Mouse (Mus musculus) midbrain, postnatal 0 days (tissue): ENCODE measurements around the gene Chrnb1. TPM values are rescaled to one million over a fixed set of nuclear protein-coding genes. Genes with fewer than 3 reads are reported as not detected.
A peak's percentile ranks its signal among the peaks of the same experiment; 100 is the strongest.

Experiments used
- ATAC-seq: fragments of 200-750 bp; cut with Nextera tagmentation; 2 replicates; pipeline ENCODE4 v1.8.0; 2017; ENCODE audit warnings: moderate number of reproducible peaks, mild to moderate bottlenecking, moderate TSS enrichment, moderate library complexity; ENCODE audit not compliant: low FRiP score
- DNase-seq: peaks from one replicate; pipeline ENCODE4 v3.0.0-alpha.2; 2015; ENCODE audit warnings: low spot score
- H3K27ac ChIP-seq: fragments of 300-500 bp; sonication (generic); 2 replicates; pipeline ENCODE4 v1.5.1; 2014; ENCODE audit warnings: low read depth, mild to moderate bottlenecking, low read length, mixed read lengths
- H3K27me3 ChIP-seq: fragments of 300-500 bp; sonication (generic); 2 replicates; pipeline ENCODE4 v1.6.1; 2014; ENCODE audit warnings: low read length, control low read depth, mixed read lengths; ENCODE audit not compliant: insufficient read depth
- H3K36me3 ChIP-seq: fragments of 300-500 bp; sonication (generic); 2 replicates; pipeline ENCODE4 v1.6.1; 2014; ENCODE audit warnings: low read length, control low read depth, mixed read lengths; ENCODE audit not compliant: insufficient read depth
- H3K4me1 ChIP-seq: fragments of 300-500 bp; sonication (generic); 2 replicates; pipeline ENCODE4 v1.6.1; 2014; ENCODE audit warnings: mild to moderate bottlenecking, control low read depth, antibody characterized with exemption, low read length, mixed read lengths; ENCODE audit not compliant: insufficient read depth
- H3K4me2 ChIP-seq: fragments of 300-500 bp; sonication (generic); 2 replicates; pipeline ENCODE4 v1.6.1; 2014; ENCODE audit warnings: low read depth, mild to moderate bottlenecking, low read length, mixed read lengths; ENCODE audit not compliant: poor library complexity, severe bottlenecking
- H3K4me3 ChIP-seq: fragments of 300-500 bp; sonication (generic); 2 replicates; pipeline ENCODE4 v1.5.1; 2014; ENCODE audit warnings: low read depth, mild to moderate bottlenecking, low read length, moderate library complexity
- H3K9ac ChIP-seq: fragments of 300-500 bp; sonication (generic); replicated peaks from 2 replicates; pipeline ENCODE4 v1.6.1; 2014; ENCODE audit warnings: mild to moderate bottlenecking, low read length, moderate library complexity, mixed read lengths; ENCODE audit not compliant: poor library complexity, severe bottlenecking
- H3K9me3 ChIP-seq: fragments of 300-500 bp; sonication (generic); 2 replicates; pipeline ENCODE4 v1.6.1; 2016; ENCODE audit warnings: low read length, control low read depth
- CTCF ChIP-seq: IDR thresholded peaks from 2 replicates; pipeline ENCODE4 v1.5.1; 2016; ENCODE audit warnings: antibody characterized with exemption, mild to moderate bottlenecking
- WGBS: fragments of 180-500 bp; shearing (Covaris S2); extraction: QIAGEN DNeasy Blood & Tissue Kit; methylation state at CpG from one replicate; pipeline ENCODE4 v1.1.7; 2014; 5-methylcytosine and 5-hydroxymethylcytosine counted together
- polyA plus RNA-seq: library from polyadenylated mRNA; unstranded; fragments of >200 nt; fragmentation: Nextera tagmentation; extraction: Ambion mirVana; gene quantifications from 2 replicates; pipeline ENCODE4 v1.2.1, GENCODE M21; 2015
- total RNA-seq: library from RNA; depleted of rRNA; stranded (reverse); fragments of >200 nt; gene quantifications from 2 replicates; pipeline ENCODE4 v1.2.3, GENCODE M21; 2014

The Chrnb1 gene
- total and polyA plus RNA-seq, 2 experiments from 2014 or later, result 1.1 to 1.5 TPM

DNA sequence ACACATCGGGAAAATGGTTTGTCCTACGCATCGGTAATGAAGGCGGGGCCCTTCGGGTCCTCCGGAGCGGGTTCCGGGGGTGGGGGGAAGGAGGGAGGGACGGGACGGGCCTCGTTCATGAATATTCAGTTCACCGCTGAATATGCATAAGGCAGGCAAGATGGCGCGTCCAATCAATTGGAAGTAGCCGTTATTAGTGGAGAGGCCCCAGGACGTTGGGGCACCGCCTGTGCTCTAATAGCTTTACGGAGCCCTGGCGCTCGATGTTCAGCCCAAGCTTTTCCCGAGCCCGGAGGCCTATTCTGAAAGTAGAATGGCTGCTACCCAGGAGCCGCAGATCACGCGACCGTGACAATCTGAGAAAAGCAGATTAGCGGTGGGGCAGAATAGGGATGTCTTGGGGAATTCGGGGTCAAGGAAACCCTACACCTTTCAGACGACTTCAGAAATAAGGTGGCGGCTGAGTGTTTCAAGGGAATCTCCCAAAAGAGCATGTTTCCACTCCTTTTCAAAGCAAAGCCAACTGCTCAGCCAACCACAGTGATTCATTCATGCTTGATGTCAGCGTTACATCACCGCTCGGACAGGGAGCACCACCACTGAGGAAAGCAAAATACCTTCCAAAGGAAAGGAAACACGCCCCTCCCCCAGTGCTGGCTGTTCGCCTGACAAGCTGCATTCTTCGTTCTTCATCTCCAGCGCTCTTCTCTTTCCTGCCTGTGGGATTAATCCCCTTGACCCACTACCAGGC, 36.6 kb downstream of the Chrnb1 start:
- DNase-seq (peak; percentile 96), ATAC-seq (peak; percentile 88)
- H3K36me3 ChIP-seq, result no peaks in the 10 kb centered on the region
- peaks cover 24% of the 10 kb centered on the region; the same call in 1 of the 2 replicates for H3K4me1 ChIP-seq
- peak overlapping the region; percentile 48 for H3K4me3 ChIP-seq
- H3K9ac ChIP-seq, result peak overlapping the region; percentile 87
- no peak for TF ChIP-seq CTCF
- H3K9me3 ChIP-seq, result no peaks in the 10 kb centered on the region
- peak overlapping the region; percentile 76 for H3K4me2 ChIP-seq
- WGBS, result 0% methylated on average over 37 of the region's 37 CpGs
- peak overlapping the region; percentile 99 for H3K27ac ChIP-seq
- no peaks in the 10 kb centered on the region for H3K27me3 ChIP-seq

DNA sequence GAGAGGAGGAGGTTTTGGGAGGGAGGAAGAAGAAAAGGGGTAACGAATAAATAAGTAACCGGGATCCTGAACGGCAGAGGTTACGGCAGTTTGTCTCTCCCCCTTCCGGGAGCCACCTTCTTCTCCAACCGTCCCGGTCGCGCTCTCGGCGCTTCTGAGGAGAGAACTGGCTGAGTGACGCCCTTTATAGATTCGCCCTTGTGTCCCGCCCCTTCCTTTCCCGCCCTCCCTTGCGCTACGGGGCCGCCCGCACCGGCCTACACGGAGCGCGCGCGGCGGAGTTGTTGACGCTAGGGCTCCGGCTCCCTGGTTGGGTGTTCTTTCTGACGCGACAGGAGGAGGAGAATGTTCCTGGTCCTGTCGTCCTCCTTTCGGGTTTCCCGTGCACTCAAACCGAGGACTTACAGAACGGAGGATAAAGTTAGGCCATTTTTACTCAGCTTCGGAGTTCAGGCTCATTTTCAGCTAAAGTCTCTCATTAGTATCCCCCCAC, 37.2 kb downstream of the Chrnb1 start, which contains the start of gene Polr2a:
Gene Polr2a (minus strand): TSS at position 160 of the 493 bp plus-strand sequence.
- Histone ChIP-seq H3K27ac (peak within 1 kb of the TSS; percentile 99), H3K36me3 (no peaks in the 10 kb centered on the region), H3K4me1 (peaks cover 24% of the 10 kb centered on the region; the same call in 1 of the 2 replicates), H3K9ac (peak within 1 kb of the TSS; percentile 87), H3K4me3 (peak within 1 kb of the TSS; percentile 48), H3K4me2 (peak within 1 kb of the TSS; percentile 76), H3K27me3 (no peaks in the 10 kb centered on the region), H3K9me3 (no peaks in the 10 kb centered on the region)
- DNase-seq, result peak; percentile 98
- TF ChIP-seq CTCF, result no peak
- under 1% methylated on average over 31 of the region's 36 CpGs for WGBS
- ATAC-seq, result peak; percentile 97

DNA sequence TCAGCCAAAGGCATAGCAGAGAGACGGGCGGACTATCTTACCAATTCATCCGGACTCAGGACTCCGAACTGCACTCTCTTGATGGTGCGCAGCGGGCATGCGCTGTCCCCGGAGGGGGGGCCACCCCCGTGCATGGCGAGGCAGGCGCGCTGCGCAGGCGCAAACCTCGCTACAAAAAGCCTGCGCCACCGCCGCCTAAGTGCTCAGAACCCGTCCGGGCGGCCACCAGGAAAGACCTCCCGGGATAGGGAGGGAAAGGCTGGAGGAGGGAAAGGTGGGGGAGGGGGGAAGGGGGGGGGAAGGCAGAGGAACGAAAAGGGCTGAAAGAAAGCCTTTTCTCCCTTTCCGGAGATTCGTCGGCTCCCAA, 37.7 kb downstream of the Chrnb1 start:
- Histone ChIP-seq H3K36me3 (no peaks in the 10 kb centered on the region), H3K9ac (peak overlapping the region; percentile 87), H3K9me3 (no peaks in the 10 kb centered on the region), H3K4me1 (peaks cover 24% of the 10 kb centered on the region; the same call in 1 of the 2 replicates), H3K4me2 (peak overlapping the region; percentile 76), H3K27ac (peak overlapping the region; percentile 99), H3K27me3 (no peaks in the 10 kb centered on the region), H3K4me3 (peak overlapping the region; percentile 48)
- peak; percentile 86 for ATAC-seq
- DNase-seq, result peak; percentile 96
- WGBS, result under 1% methylated on average over 23 of the region's 26 CpGs
- TF ChIP-seq CTCF, result peak; percentile 19; the same call in 1 of the 2 replicates

DNA sequence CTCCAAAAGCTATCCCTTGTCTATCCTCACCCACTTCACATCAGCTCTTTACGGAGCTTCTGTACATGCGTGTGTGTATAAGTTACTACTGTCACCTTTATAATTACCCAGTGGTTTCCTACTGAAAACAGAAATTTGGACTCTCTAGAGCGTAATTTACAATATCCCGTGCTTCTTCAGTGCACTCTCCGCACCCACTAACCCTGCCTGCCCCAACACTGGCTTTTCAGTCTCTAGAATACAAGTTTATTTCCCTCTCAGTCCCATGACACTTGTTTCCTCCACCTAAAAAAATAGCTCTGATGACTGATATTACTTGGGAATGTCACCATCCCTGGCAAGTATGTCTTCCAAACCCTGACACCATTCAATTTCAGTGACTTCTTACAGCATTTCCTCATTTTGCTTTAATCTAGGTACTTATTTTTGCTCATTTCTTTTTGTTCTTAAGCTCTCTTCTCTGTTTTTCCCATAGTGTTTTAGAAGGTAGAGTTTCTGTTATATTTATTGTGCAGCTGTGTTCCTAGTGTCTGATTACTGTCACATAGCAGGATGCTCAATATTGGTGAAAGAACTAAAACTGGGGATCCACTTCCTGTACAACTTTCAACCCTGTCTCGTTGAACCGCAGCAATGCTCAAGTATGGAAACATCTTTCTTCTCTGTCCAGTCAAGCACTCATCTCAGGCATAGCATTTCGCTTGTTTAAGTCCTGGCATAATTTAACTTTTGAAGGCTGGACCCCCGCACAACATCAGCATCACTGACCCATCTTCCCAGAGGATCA, 38.2 kb downstream of the Chrnb1 start:
- no peak for ATAC-seq
- TF ChIP-seq CTCF, result no peak
- H3K9me3 ChIP-seq, result no peaks in the 10 kb centered on the region

DNA sequence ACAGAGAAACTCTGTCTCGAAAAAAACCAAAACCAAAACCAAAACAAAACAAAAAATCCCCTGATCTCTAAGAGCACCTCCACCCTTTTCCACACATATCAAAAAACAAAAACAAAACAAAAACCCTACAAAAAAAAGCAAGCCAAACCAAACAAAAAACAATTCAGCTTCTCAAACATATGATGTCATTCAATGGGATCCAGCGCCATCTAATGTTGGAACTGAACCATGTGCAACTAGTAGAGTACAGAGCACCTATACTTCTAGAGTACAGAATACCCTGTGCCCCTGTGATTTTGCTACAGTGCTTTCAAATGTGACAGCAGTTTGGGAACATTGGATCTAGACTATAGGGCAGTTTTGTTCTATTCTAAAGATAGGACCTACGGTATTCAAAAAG, 41.0 kb downstream of the Chrnb1 start:
- no peaks in the 10 kb centered on the region for H3K36me3 ChIP-seq
- peaks cover 15% of the 10 kb centered on the region; the same call in 1 of the 2 replicates for H3K4me1 ChIP-seq
- TF ChIP-seq CTCF, result peak; percentile 82
- 0 out of 2 replicates have a peak overlapping the region, but pooled peaks have one; percentile 1 for H3K4me3 ChIP-seq
- H3K27me3 ChIP-seq, result no peaks in the 10 kb centered on the region
- WGBS, result 49% methylated on average over 3 of the region's 3 CpGs
- DNase-seq (peak; percentile 89), ATAC-seq (no peak)
- H3K9me3 ChIP-seq, result no peaks in the 10 kb centered on the region
- no peak overlapping the region for H3K27ac ChIP-seq
- no peak overlapping the region for H3K9ac ChIP-seq
- H3K4me2 ChIP-seq, result no peak overlapping the region

More for the DNA sequence above, 38.2 kb downstream of the Chrnb1 start:
- H3K4me2 ChIP-seq, result peak overlapping the region; percentile 76
- no peaks in the 10 kb centered on the region for H3K36me3 ChIP-seq
- H3K9ac ChIP-seq, result peak overlapping the region; percentile 87
- WGBS, result 41% methylated on average over 9 of the region's 9 CpGs
- peak overlapping the region; percentile 48 for H3K4me3 ChIP-seq
- no peaks in the 10 kb centered on the region for H3K27me3 ChIP-seq
- H3K27ac ChIP-seq, result peak overlapping the region; percentile 99
- DNase-seq, result no peak
- H3K4me1 ChIP-seq, result peaks cover 24% of the 10 kb centered on the region; the same call in 1 of the 2 replicates
